Mouse (Mus musculus) forebrain, embryonic 14.5 days (tissue): ENCODE results near the gene Cyp2d22. TPM values are rescaled to one million over a fixed set of nuclear protein-coding genes. Genes with fewer than 3 reads are reported as not detected.

Experiments
- ATAC-seq: fragments of 200-750 bp; cut with Nextera tagmentation; 2 replicates; pipeline ENCODE4 v1.8.0; 2017; ENCODE audit warnings: mild to moderate bottlenecking, moderate library complexity
- DNase-seq: peaks from one replicate; pipeline ENCODE4 v3.0.0-alpha.2; 2015; ENCODE audit warnings: low spot score
- H3K27ac ChIP-seq: fragments of 300-500 bp; sonication (generic); 2 replicates; pipeline ENCODE4 v1.5.1; 2014; ENCODE audit warnings: low read depth, mild to moderate bottlenecking, control low read depth, low read length, moderate library complexity
- H3K27me3 ChIP-seq: fragments of 300-500 bp; sonication (generic); replicated peaks from 2 replicates; pipeline ENCODE4 v1.6.1; 2014; ENCODE audit warnings: low read length, control low read depth, mixed read lengths; ENCODE audit not compliant: control insufficient read depth, insufficient read depth
- H3K36me3 ChIP-seq: fragments of 300-500 bp; sonication (generic); 2 replicates; pipeline ENCODE4 v1.6.1; 2014; ENCODE audit warnings: low read length, control low read depth; ENCODE audit not compliant: control insufficient read depth, insufficient read depth
- H3K4me1 ChIP-seq: fragments of 300-500 bp; sonication (generic); 2 replicates; pipeline ENCODE4 v1.6.1; 2014; ENCODE audit warnings: antibody characterized with exemption, low read length, control low read depth; ENCODE audit not compliant: control insufficient read depth, insufficient read depth
- H3K4me2 ChIP-seq: fragments of 300-500 bp; sonication (generic); 2 replicates; pipeline ENCODE4 v1.6.1; 2014; ENCODE audit warnings: mild to moderate bottlenecking, control low read depth, low read length
- H3K4me3 ChIP-seq: fragments of 300-500 bp; sonication (generic); 2 replicates; pipeline ENCODE4 v1.5.1; 2014; ENCODE audit warnings: low read depth, low read length, control low read depth
- H3K9ac ChIP-seq: fragments of 300-500 bp; sonication (generic); 2 replicates; pipeline ENCODE4 v1.6.1; 2014; ENCODE audit warnings: mild to moderate bottlenecking, low read length, control low read depth, moderate library complexity
- H3K9me3 ChIP-seq: fragments of 300-500 bp; sonication (generic); replicated peaks from 2 replicates; pipeline ENCODE4 v1.6.1; 2016; ENCODE audit warnings: low read length, control low read depth, mixed read lengths; ENCODE audit not compliant: control insufficient read depth
- WGBS: fragments of 180-500 bp; shearing (Covaris S2); extraction: QIAGEN DNeasy Blood & Tissue Kit; methylation state at CpG from one replicate; pipeline ENCODE4 v1.1.7; 2014; 5-methylcytosine and 5-hydroxymethylcytosine counted together
- polyA plus RNA-seq: library from polyadenylated mRNA; unstranded; fragments of >200 nt; fragmentation: Nextera tagmentation; extraction: Ambion mirVana; gene quantifications from 2 replicates; pipeline ENCODE4 v1.2.1, GENCODE M21; 2014

Cyp2d22 gene
- polyA plus RNA-seq, 1 experiment from 2014 or later, result 0.63 TPM

GRCm38 (mm10) chr15:82380714-82381062, 628 bp upstream of the Cyp2d22 start:
- Histone ChIP-seq H3K4me1 (peaks cover 15% of the 10 kb centered on the region), H3K27ac (no peak overlapping the region), H3K9ac (peak overlapping the region; percentile 40; the same call in 1 of the 2 replicates), H3K4me2 (peak overlapping the region; percentile 55), H3K36me3 (no peaks in the 10 kb centered on the region), H3K9me3 (no peaks in the 10 kb centered on the region), H3K4me3 (peak overlapping the region; percentile 31), H3K27me3 (no peaks in the 10 kb centered on the region)
- DNase-seq (no peak), ATAC-seq (no peak)
- 38% methylated on average over 7 of the region's 7 CpGs for WGBS

DNA sequence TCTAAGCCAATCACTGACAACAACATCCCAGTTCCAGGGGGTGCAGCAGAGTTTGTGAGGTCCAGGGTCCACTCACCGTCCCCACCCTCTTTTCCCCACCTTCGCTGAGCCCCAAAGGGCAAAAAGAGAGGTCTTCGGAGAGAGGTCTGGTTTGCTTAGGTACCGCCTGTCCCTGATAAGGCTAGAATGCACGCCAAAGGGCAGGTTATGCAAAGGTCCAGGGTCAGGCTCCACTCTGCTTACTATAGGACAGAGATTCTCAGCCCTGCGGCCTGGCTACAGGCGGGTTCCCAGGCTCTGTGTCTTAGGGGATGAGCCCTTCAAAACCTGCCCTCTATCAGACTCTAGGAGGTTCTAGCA, 569 bp downstream of the Cyp2d22 start:
- no peaks in the 10 kb centered on the region for H3K36me3 ChIP-seq
- peaks cover 15% of the 10 kb centered on the region for H3K4me1 ChIP-seq
- WGBS, result 24% methylated on average over 7 of the region's 7 CpGs
- no peaks in the 10 kb centered on the region for H3K27me3 ChIP-seq
- no peak overlapping the region for H3K27ac ChIP-seq
- H3K9ac ChIP-seq, result peak overlapping the region; percentile 55
- H3K4me2 ChIP-seq, result peak overlapping the region; percentile 55
- H3K4me3 ChIP-seq, result peak overlapping the region; percentile 31; the same call in 1 of the 2 replicates
- DNase-seq (no peak), ATAC-seq (peak; percentile 37)
- H3K9me3 ChIP-seq, result no peaks in the 10 kb centered on the region

GRCm38 (mm10) chr15:82378261-82379180, 1.5 kb downstream of the Cyp2d22 start:
- no peak for ATAC-seq
- DNase-seq, result no peak
- Histone ChIP-seq H3K9me3 (no peaks in the 10 kb centered on the region), H3K4me3 (no peak overlapping the region), H3K9ac (no peak overlapping the region), H3K27ac (no peak overlapping the region), H3K27me3 (no peaks in the 10 kb centered on the region), H3K4me1 (peaks cover 15% of the 10 kb centered on the region), H3K4me2 (no peak overlapping the region), H3K36me3 (no peaks in the 10 kb centered on the region)
- WGBS, result 61% methylated on average over 15 of the region's 15 CpGs

GRCm38 (mm10) chr15:82377701-82378100, 2.4 kb downstream of the Cyp2d22 start:
- H3K4me1 ChIP-seq, result peaks cover 15% of the 10 kb centered on the region
- H3K36me3 ChIP-seq, result no peaks in the 10 kb centered on the region
- 89% methylated on average over 5 of the region's 5 CpGs for WGBS
- H3K4me3 ChIP-seq, result no peak overlapping the region
- no peak for DNase-seq
- H3K9me3 ChIP-seq, result no peaks in the 10 kb centered on the region
- ATAC-seq, result no peak
- no peak overlapping the region for H3K27ac ChIP-seq
- H3K4me2 ChIP-seq, result no peak overlapping the region
- no peaks in the 10 kb centered on the region for H3K27me3 ChIP-seq
- no peak overlapping the region for H3K9ac ChIP-seq

GRCm38 (mm10) chr15:82376393-82377138, 3.5 kb downstream of the Cyp2d22 start:
- WGBS, result 44% methylated on average over 17 of the region's 17 CpGs
- H3K36me3 ChIP-seq, result no peaks in the 10 kb centered on the region
- H3K27me3 ChIP-seq, result no peaks in the 10 kb centered on the region
- no peak overlapping the region for H3K4me2 ChIP-seq
- no peak overlapping the region for H3K4me3 ChIP-seq
- H3K27ac ChIP-seq, result peak overlapping the region; percentile 52; the same call in 1 of the 2 replicates
- H3K9me3 ChIP-seq, result no peaks in the 10 kb centered on the region
- ATAC-seq, result no peak
- peaks cover 15% of the 10 kb centered on the region for H3K4me1 ChIP-seq
- peak; percentile 72 for DNase-seq
- peak overlapping the region; percentile 18; the same call in 1 of the 2 replicates for H3K9ac ChIP-seq

DNA sequence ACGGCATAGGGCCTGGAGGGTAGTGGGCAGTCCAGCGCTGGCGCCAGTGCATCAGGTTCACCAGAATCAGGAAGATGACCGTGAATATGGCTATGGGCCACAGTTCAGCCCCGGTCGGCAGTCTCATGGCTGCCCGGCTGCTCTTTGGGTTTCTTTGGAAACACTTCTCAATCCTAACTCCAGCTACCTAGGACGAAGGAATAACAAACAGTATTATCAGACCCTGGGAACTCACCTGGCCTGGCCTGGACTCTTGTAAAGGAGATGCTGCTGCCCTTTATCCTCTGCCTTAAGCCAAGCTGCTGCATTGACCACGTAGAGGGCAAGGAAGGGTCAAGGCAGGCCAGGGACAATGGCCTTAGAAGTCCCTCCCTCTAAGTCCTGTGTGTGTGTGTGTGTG, 4.2 kb downstream of the Cyp2d22 start:
- Histone ChIP-seq H3K4me2 (no peak overlapping the region), H3K4me1 (peaks cover 14% of the 10 kb centered on the region), H3K4me3 (no peak overlapping the region), H3K27ac (no peak overlapping the region; the same call in 1 of the 2 replicates), H3K9me3 (no peaks in the 10 kb centered on the region), H3K27me3 (no peaks in the 10 kb centered on the region), H3K36me3 (no peaks in the 10 kb centered on the region), H3K9ac (no peak overlapping the region)
- ATAC-seq (no peak), DNase-seq (no peak)
- WGBS, result 89% methylated on average over 9 of the region's 9 CpGs

DNA sequence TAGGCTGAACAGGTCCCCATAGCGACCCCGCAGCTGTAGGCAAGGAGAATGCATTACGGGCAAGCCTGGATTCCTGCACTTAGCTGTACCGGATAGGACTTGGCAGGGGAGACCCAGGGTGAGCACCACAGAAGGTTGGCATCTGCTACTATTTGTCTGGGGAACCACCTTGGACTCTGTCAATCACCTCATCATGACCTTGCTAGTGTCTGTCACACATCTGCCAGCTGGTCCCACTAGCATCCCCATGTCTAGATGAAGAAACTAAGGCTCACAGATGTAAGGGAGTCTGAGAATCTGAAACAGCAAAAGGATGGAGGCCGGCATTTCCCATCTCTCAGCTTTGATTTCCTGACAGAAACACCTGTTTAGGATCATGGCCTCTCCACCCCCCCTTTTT, 5.6 kb downstream of the Cyp2d22 start:
- WGBS, result 83% methylated on average over 5 of the region's 5 CpGs
- Histone ChIP-seq H3K4me1 (peaks cover 10% of the 10 kb centered on the region; the same call in 1 of the 2 replicates), H3K4me2 (no peak overlapping the region), H3K9me3 (no peaks in the 10 kb centered on the region), H3K27me3 (no peaks in the 10 kb centered on the region), H3K4me3 (no peak overlapping the region), H3K27ac (no peak overlapping the region), H3K9ac (no peak overlapping the region), H3K36me3 (no peaks in the 10 kb centered on the region)
- DNase-seq, result no peak
- ATAC-seq, result no peak

DNA sequence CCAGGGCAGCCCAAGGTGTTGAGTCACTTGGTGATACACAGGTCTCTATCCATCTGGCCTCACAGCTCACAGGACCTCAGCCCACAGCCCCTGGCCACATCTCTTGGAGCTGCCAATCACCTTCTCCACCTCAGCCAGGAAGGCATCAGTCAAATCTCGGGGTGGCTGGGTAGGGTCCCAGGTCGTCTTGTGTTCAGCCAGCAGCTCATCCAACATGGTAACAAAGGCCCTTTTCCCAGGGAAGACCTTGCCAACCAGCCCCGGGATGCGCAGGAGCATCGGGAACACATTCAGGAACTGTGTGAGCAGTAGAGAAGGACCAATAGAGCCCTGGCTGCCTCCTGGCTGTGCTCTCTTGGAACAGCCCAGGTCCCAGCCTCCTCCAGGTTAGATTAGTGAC, 7.1 kb downstream of the Cyp2d22 start:
- Histone ChIP-seq H3K9me3 (no peaks in the 10 kb centered on the region), H3K4me3 (no peak overlapping the region), H3K27ac (no peak overlapping the region), H3K9ac (no peak overlapping the region), H3K36me3 (no peaks in the 10 kb centered on the region), H3K4me2 (no peak overlapping the region), H3K27me3 (no peaks in the 10 kb centered on the region), H3K4me1 (peaks cover 10% of the 10 kb centered on the region; the same call in 1 of the 2 replicates)
- ATAC-seq (no peak), DNase-seq (no peak)
- WGBS, result 89% methylated on average over 5 of the region's 5 CpGs

DNA sequence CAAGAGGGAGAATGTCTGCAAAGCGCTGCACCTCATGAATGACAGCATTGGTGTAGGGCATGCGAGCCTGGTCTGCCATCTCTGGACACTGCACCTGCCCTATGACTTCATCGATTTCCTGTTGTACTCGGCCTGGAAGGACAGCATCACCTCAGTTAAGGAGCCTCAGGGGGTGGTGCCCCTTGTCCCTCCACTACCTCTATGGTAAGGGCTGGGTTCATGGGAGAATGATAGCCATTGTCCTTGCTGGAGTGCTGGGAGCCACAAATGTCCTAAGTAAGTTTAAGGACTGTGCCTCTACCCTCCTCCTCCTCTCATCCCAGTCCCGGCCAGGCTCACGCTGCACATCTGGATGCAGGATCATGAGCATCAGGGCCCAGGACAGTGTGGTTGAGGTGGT, 7.6 kb downstream of the Cyp2d22 start:
- WGBS, result 92% methylated on average over 6 of the region's 6 CpGs
- ATAC-seq (no peak), DNase-seq (no peak)
- no peak overlapping the region for H3K27ac ChIP-seq
- H3K4me1 ChIP-seq, result peaks cover 10% of the 10 kb centered on the region; the same call in 1 of the 2 replicates
- no peaks in the 10 kb centered on the region for H3K36me3 ChIP-seq
- H3K4me2 ChIP-seq, result no peak overlapping the region
- H3K4me3 ChIP-seq, result no peak overlapping the region
- no peaks in the 10 kb centered on the region for H3K27me3 ChIP-seq
- no peak overlapping the region for H3K9ac ChIP-seq
- no peaks in the 10 kb centered on the region for H3K9me3 ChIP-seq
